Comparison of ENCODE assay signal across 8 mouse cellular contexts in the genomic region with DNA sequence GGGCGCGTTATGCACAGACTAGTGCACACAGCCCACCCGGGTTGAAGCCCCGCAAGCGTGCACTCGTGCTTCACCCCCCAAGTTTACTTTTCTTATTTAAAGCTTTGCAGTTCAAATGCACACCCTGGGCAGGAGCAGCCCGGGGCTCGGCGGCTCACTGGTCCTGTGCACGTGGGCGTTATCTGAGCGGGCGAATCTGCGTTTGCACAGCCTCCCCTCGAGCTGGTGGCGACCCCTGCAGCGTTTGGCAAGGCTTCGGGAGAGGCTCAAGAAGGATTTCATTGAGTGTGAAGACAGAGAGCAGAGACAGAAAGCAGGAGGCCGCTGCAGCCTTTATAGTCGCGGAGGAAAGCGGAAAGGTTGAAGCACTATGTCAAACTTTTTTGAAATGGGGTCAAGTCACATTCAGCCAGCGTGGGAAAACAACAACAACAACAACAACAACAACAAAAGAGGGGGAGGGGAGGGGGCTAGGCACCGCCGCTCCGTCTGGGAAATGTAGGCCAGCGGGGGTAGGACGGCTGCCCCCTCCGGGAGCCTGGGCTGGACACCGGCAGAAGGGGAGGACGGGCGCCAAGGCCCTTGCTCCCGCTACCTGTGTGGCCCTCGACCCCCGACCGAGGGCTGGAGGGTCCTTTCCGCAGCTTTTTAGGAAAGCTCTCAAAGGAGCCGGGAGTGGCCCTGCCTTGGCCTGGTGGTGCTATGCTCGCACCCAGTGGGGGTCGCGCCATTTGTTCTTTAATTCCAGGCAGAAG.
DNase-seq lines count a peak whose midpoint lies in the region; ATAC-seq lines count a peak whose summit lies in the region.

No protein-coding gene starts in this region.

- peaks cover 12% of the 10 kb centered on the region for H3K4me1 ChIP-seq in heart, embryonic 11.5 days (ENCODE audit: control insufficient read depth, insufficient read depth, low read length)
- H3K4me1 ChIP-seq in heart, embryonic 16.5 days (ENCODE audit: control insufficient read depth, insufficient read depth, low read length), result peaks cover 8% of the 10 kb centered on the region
- peaks cover 33% of the 10 kb centered on the region for H3K4me1 ChIP-seq in midbrain, embryonic 15.5 days

- no peak for DNase-seq in heart, adult 9 months (ENCODE audit: low spot score in 2 of 2)
- DNase-seq in cerebellum, postnatal 36 days, result peak; percentile 7 to 14
- DNase-seq in kidney, postnatal 14 days, result peak; percentile 4
- DNase-seq in T-cell, adult 2 months (ENCODE audit: low spot score), result no peak
- no peak for DNase-seq in layer of hippocampus, postnatal 36 days

- H3K27me3 ChIP-seq in heart, embryonic 11.5 days (ENCODE audit: control insufficient read depth, insufficient read depth, low read length), result peaks cover 28% of the 10 kb centered on the region
- H3K27me3 ChIP-seq in heart, embryonic 16.5 days (ENCODE audit: control insufficient read depth, insufficient read depth, low read length), result peaks cover 30% of the 10 kb centered on the region
- H3K27me3 ChIP-seq in midbrain, embryonic 15.5 days (replicated peaks), result peaks cover 44% of the 10 kb centered on the region

- H3K36me3 ChIP-seq in heart, embryonic 11.5 days (ENCODE audit: control insufficient read depth, insufficient read depth, low read length), result no peaks in the 10 kb centered on the region
- H3K36me3 ChIP-seq in heart, embryonic 16.5 days (ENCODE audit: control insufficient read depth, insufficient read depth), result no peaks in the 10 kb centered on the region
- no peaks in the 10 kb centered on the region for H3K36me3 ChIP-seq in midbrain, embryonic 15.5 days (replicated peaks)

- no peak overlapping the region for H3K27ac ChIP-seq in heart, embryonic 11.5 days (ENCODE audit: low read depth, low read length)
- no peak overlapping the region for H3K27ac ChIP-seq in heart, embryonic 16.5 days (ENCODE audit: low read length)
- H3K27ac ChIP-seq in midbrain, embryonic 15.5 days, result no peak overlapping the region

- WGBS in heart, embryonic 11.5 days (ENCODE audit: insufficient replicate concordance), result under 1% methylated on average over 41 of the region's 41 CpGs
- under 1% methylated on average over 41 of the region's 41 CpGs for WGBS in heart, embryonic 16.5 days
- under 1% methylated on average over 41 of the region's 41 CpGs for WGBS in midbrain, embryonic 15.5 days

- H3K9ac ChIP-seq in heart, embryonic 11.5 days (ENCODE audit: low read depth, low read length), result 0 out of 2 replicates have a peak overlapping the region, but pooled peaks have one; percentile 10
- peak overlapping the region; percentile 34 for H3K9ac ChIP-seq in heart, embryonic 16.5 days (ENCODE audit: low read length)
- no peak overlapping the region for H3K9ac ChIP-seq in midbrain, embryonic 15.5 days

- peak overlapping the region; percentile 95 for H3K4me2 ChIP-seq in heart, embryonic 11.5 days
- H3K4me2 ChIP-seq in heart, embryonic 16.5 days (ENCODE audit: low read depth, low read length), result peak overlapping the region; percentile 99
- peak overlapping the region; percentile 97 for H3K4me2 ChIP-seq in midbrain, embryonic 15.5 days

- ATAC-seq in heart, embryonic 11.5 days (replicated peaks; ENCODE audit: insufficient number of reproducible peaks, low FRiP score, low TSS enrichment), result no peak
- ATAC-seq in heart, embryonic 16.5 days (replicated peaks; ENCODE audit: extremely low read depth, insufficient read depth, low FRiP score), result 0 out of 2 replicates have a peak, but pooled peaks have one; percentile 21
- ATAC-seq in midbrain, embryonic 15.5 days (replicated peaks), result peak; percentile 31

- peak overlapping the region; percentile 63 for H3K4me3 ChIP-seq in heart, embryonic 11.5 days (ENCODE audit: low read depth, low read length)
- H3K4me3 ChIP-seq in heart, embryonic 16.5 days (ENCODE audit: low read length), result peak overlapping the region; percentile 62
- H3K4me3 ChIP-seq in midbrain, embryonic 15.5 days, result peak overlapping the region; percentile 49

- no peaks in the 10 kb centered on the region for H3K9me3 ChIP-seq in heart, embryonic 11.5 days (replicated peaks; ENCODE audit: control insufficient read depth, low read length)
- H3K9me3 ChIP-seq in heart, embryonic 16.5 days (replicated peaks; ENCODE audit: control insufficient read depth, low read length), result no peaks in the 10 kb centered on the region
- H3K9me3 ChIP-seq in midbrain, embryonic 15.5 days, result no peaks in the 10 kb centered on the region

Comparison
In these comparisons a context has a peak if more than half of its experiments do, and no peak if none do; other contexts are left out.
1. DNase-seq: peak in cerebellum, postnatal 36 days (2 of 2) and kidney, postnatal 14 days (single experiment); none in heart, adult 9 months (0 of 2), T-cell, adult 2 months (single experiment) and layer of hippocampus, postnatal 36 days (0 of 2).
2. Peak in every context shown above with its lines, with median percentiles within 50 percentile points of each other: H3K4me2 ChIP-seq and H3K4me3 ChIP-seq.